In the genomic region with DNA sequence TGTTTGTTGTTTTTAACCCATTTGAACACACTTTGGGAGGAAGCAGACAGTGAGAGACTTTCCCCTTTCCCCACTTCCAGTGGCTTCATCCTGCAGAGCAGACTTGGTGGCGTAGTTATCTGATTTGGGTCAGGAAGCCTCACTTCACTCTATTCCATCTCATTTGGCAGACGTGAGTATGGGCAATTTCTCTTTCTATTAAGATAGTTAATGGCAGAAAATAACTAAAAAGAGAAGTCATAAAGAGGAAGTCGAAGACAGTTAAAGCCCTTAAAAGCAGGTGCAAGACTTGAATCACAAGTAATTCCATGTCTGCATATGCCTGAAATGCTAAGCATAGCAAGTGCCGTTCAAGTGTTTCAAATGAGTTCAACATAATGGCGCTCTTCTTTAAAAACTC, we compare ENCODE assay signal across 24 mouse cellular contexts.
DNase-seq lines count a peak whose midpoint lies in the region; ATAC-seq and TF ChIP-seq lines count a peak whose summit lies in the region.
"Had no signal": no experiment of that assay in that cellular context is flagged by ENCODE, and none has a peak within 500 bp of the region (broad histone marks: within the 10 kb centered on the region; RNA-seq: fewer than 3 reads in every experiment).

No protein-coding gene starts in this region.

- H3K9ac ChIP-seq in MEL (ENCODE audit: control insufficient read depth, low read depth, low read length, poor library complexity, severe bottlenecking), result peak overlapping the region; percentile 48
- H3K9ac ChIP-seq: embryonic facial prominence, embryonic 12.5 days; forebrain, embryonic 13.5 days; forebrain, embryonic 15.5 days; forebrain, postnatal 0 days had no signal

- TF ChIP-seq EP300 in MEL (IDR thresholded peaks at IDR 0.05; ENCODE audit: low read depth in 1 of 2, low read length in 2 of 2), result peak; percentile 89 to 98

- H3K27ac ChIP-seq in MEL (ENCODE audit: control insufficient read depth, low read depth, low read length), result peak overlapping the region; percentile 40
- H3K27ac ChIP-seq: embryonic facial prominence, embryonic 10.5 days; embryonic facial prominence, embryonic 12.5 days; forebrain, embryonic 13.5 days; forebrain, embryonic 15.5 days had no signal

- no peak for TF ChIP-seq POLR2A in MEL (IDR thresholded peaks at IDR 0.05; ENCODE audit: control insufficient read depth in 1 of 2, insufficient read depth in 1 of 2, low read depth in 1 of 2, low read length in 2 of 2, poor library complexity in 1 of 2)

- DNase-seq in 416B (ENCODE audit: low read depth) (peak; percentile 9), MEL (ENCODE audit: low read depth, low spot score) (peak; percentile 88)
- no peak for DNase-seq in retina, postnatal 1 day
- no peak for DNase-seq in cerebellum, adult 11 months
- DNase-seq: adrenal gland, adult 8-10 months; adrenal gland, postnatal 14 days; adrenal gland, postnatal 36 days; B cell, adult 2 months; cerebellum, adult 18-20 months; cerebellum, adult 8-10 months; cerebellum, adult 9-11 months; cerebellum, postnatal 14 days; cerebellum, postnatal 36 days; forebrain, postnatal 0 days had no signal

- peak overlapping the region; percentile 33 to 35 for H3K4me3 ChIP-seq in MEL (ENCODE audit: control insufficient read depth in 1 of 2, insufficient read depth in 1 of 2, low read depth in 2 of 2, low read length in 2 of 2)
- H3K4me3 ChIP-seq: embryonic facial prominence, embryonic 10.5 days; embryonic facial prominence, embryonic 12.5 days; forebrain, embryonic 13.5 days; forebrain, embryonic 15.5 days had no signal

- peaks cover 3 to 12% of the 10 kb centered on the region in 2 experiments for H3K4me1 ChIP-seq in MEL (ENCODE audit: control insufficient read depth in 1 of 2, insufficient read depth in 2 of 2, low read length in 2 of 2)
- H3K4me1 ChIP-seq: embryonic facial prominence, embryonic 10.5 days; embryonic facial prominence, embryonic 12.5 days; forebrain, embryonic 13.5 days; forebrain, embryonic 15.5 days had no signal

- no peaks in the 10 kb centered on the region for H3K9me3 ChIP-seq in MEL (replicated peaks; ENCODE audit: insufficient read depth, low read length)
- H3K9me3 ChIP-seq: embryonic facial prominence, embryonic 10.5 days; embryonic facial prominence, embryonic 12.5 days; forebrain, embryonic 13.5 days; forebrain, embryonic 15.5 days; G1E had no signal

- no peaks in the 10 kb centered on the region for H3K27me3 ChIP-seq in MEL (ENCODE audit: control insufficient read depth in 1 of 2, insufficient read depth in 2 of 2, low read length in 2 of 2)
- H3K27me3 ChIP-seq: CH12.LX; embryonic facial prominence, embryonic 12.5 days; forebrain, embryonic 13.5 days; forebrain, embryonic 15.5 days had no signal

- peaks cover 0 to 22% of the 10 kb centered on the region in 2 experiments; a peak in 2 of 4 replicates for H3K36me3 ChIP-seq in MEL (ENCODE audit: control insufficient read depth in 1 of 2, insufficient read depth in 2 of 2, low read length in 2 of 2)
- H3K36me3 ChIP-seq: embryonic facial prominence, embryonic 10.5 days; embryonic facial prominence, embryonic 12.5 days; forebrain, embryonic 15.5 days; G1E had no signal

- no peak for TF ChIP-seq CTCF in MEL (IDR thresholded peaks at IDR 0.05 in 2 of 3, conservative IDR thresholded peaks at IDR 0.05 in 1 of 3; ENCODE audit: control insufficient read depth in 1 of 3, insufficient read depth in 1 of 3, low read depth in 2 of 3, low read length in 3 of 3, poor library complexity in 1 of 3, severe bottlenecking in 1 of 3)

- ATAC-seq in common myeloid progenitor, adult 5-6 weeks (replicated peaks; ENCODE audit: low read depth, poor library complexity, severe bottlenecking), result 0 out of 2 replicates have a peak, but pooled peaks have one; percentile 42
- ATAC-seq: activated CD4-positive, CD25-positive, alpha-beta regulatory T cell, adult 4 months; CD4-positive, CD25-positive, alpha-beta regulatory T cell, adult 4 months; forebrain, embryonic 13.5 days; forebrain, embryonic 15.5 days; forebrain, postnatal 0 days; Patski had no signal

- no peaks in the 10 kb centered on the region for H3K79me2 ChIP-seq in MEL (ENCODE audit: control insufficient read depth, insufficient read depth, low read length, poor library complexity)

- no peak; the same call in 1 of the 2 replicates for TF ChIP-seq RAD21 in MEL (IDR thresholded peaks at IDR 0.05; ENCODE audit: low read depth, low read length)

TF ChIP-seq in MEL, 35 proteins besides CTCF, POLR2A, EP300 and RAD21:
- TF ChIP-seq CHD1 (IDR thresholded peaks at IDR 0.05; ENCODE audit: low read depth, low read length) (no peak; the same call in 1 of the 2 replicates), TBP (IDR thresholded peaks at IDR 0.05; ENCODE audit: low read depth, low read length) (0 out of 2 replicates have a peak, but pooled peaks have one; percentile 40), MAX (IDR thresholded peaks at IDR 0.05; ENCODE audit: low read length) (0 out of 2 replicates have a peak, but pooled peaks have one; percentile 39), MYC (IDR thresholded peaks at IDR 0.05; ENCODE audit: low read depth, low read length) (peak; percentile 76; the same call in 1 of the 2 replicates), MAFK (IDR thresholded peaks at IDR 0.05; ENCODE audit: borderline replicate concordance, low read depth, low read length) (0 out of 2 replicates have a peak, but pooled peaks have one; percentile 31), UBTF (IDR thresholded peaks at IDR 0.05; ENCODE audit: borderline replicate concordance, insufficient read depth, low read depth, low read length) (no peak), ETS1 (IDR thresholded peaks at IDR 0.05; ENCODE audit: low read depth, low read length) (peak; percentile 83), POLR2AphosphoS2 (IDR thresholded peaks at IDR 0.05; ENCODE audit: low read length) (no peak), SIN3A (IDR thresholded peaks at IDR 0.05; ENCODE audit: low read length) (peak; percentile 51), ZMIZ1 (IDR thresholded peaks at IDR 0.05; ENCODE audit: low read depth, low read length) (no peak), KAT2A (conservative IDR thresholded peaks at IDR 0.05; ENCODE audit: low read depth, low read length) (no peak), GABPA (IDR thresholded peaks at IDR 0.05; ENCODE audit: low read depth, low read length) (no peak), POLR2AphosphoS5 (IDR thresholded peaks at IDR 0.05; ENCODE audit: borderline replicate concordance, low read depth, low read length) (no peak), USF2 (IDR thresholded peaks at IDR 0.05; ENCODE audit: borderline replicate concordance in 1 of 2, insufficient read depth in 1 of 2, low read depth in 1 of 2, low read length in 2 of 2) (no peak), GATA1 (IDR thresholded peaks at IDR 0.05; ENCODE audit: low read depth, low read length) (peak; percentile 97), RCOR1 (IDR thresholded peaks at IDR 0.05; ENCODE audit: low read depth, low read length) (peak; percentile 82), ZNF384 (IDR thresholded peaks at IDR 0.05; ENCODE audit: low read depth, low read length) (no peak), SMC3 (IDR thresholded peaks at IDR 0.05; ENCODE audit: low read depth, low read length) (peak; percentile 12; the same call in 1 of the 2 replicates), USF1 (IDR thresholded peaks at IDR 0.05; ENCODE audit: low read depth, low read length) (0 out of 2 replicates have a peak, but pooled peaks have one; percentile 16), MYB (IDR thresholded peaks at IDR 0.05; ENCODE audit: low read depth, low read length) (peak; percentile 53), NELFE (IDR thresholded peaks at IDR 0.05; ENCODE audit: low read depth, low read length) (no peak), CHD2 (IDR thresholded peaks at IDR 0.05; ENCODE audit: low read length) (no peak; the same call in 1 of the 2 replicates), BHLHE40 (IDR thresholded peaks at IDR 0.05; ENCODE audit: borderline replicate concordance, low read depth, low read length) (peak; percentile 58; the same call in 1 of the 2 replicates), TAL1 (IDR thresholded peaks at IDR 0.05; ENCODE audit: low read length) (0 out of 2 replicates have a peak, but pooled peaks have one; percentile 8), ZC3H11A (IDR thresholded peaks at IDR 0.05; ENCODE audit: low read depth, low read length) (peak; percentile 18; the same call in 1 of the 2 replicates), HCFC1 (IDR thresholded peaks at IDR 0.05; ENCODE audit: low read depth, low read length) (no peak), ELF1 (IDR thresholded peaks at IDR 0.05; ENCODE audit: low read depth, low read length) (no peak), MEF2A (IDR thresholded peaks at IDR 0.05; ENCODE audit: extremely low read depth, insufficient replicate concordance, low read depth, low read length, poor library complexity, severe bottlenecking) (peak; percentile 76; the same call in 1 of the 2 replicates), E2F4 (IDR thresholded peaks at IDR 0.05; ENCODE audit: borderline replicate concordance, low read depth, low read length) (no peak), NRF1 (IDR thresholded peaks at IDR 0.05; ENCODE audit: insufficient read depth, low read depth, low read length, poor library complexity, severe bottlenecking) (no peak), MXI1 (IDR thresholded peaks at IDR 0.05; ENCODE audit: low read depth, low read length) (peak; percentile 71), JUND (IDR thresholded peaks at IDR 0.05; ENCODE audit: low read depth, low read length) (no peak), MAZ (IDR thresholded peaks at IDR 0.05; ENCODE audit: low read depth, low read length) (0 out of 2 replicates have a peak, but pooled peaks have one; percentile 35), ZKSCAN1 (IDR thresholded peaks at IDR 0.05; ENCODE audit: low read depth, low read length) (no peak), TCF12 (IDR thresholded peaks at IDR 0.05; ENCODE audit: low read depth, low read length) (peak; percentile 82)
TF ChIP-seq in MEL: peak in this region for 18.

Comparison
In these comparisons a context has a peak if more than half of its experiments do, and no peak if none do; other contexts are left out.
1. DNase-seq: peak in 416B (single experiment) and MEL (single experiment); none in retina, postnatal 1 day (single experiment) and cerebellum, adult 11 months (single experiment).